Mouse (Mus musculus): ENCODE measurements around the gene Elmsan1.

The Elmsan1 gene

GRCm38 (mm10) chr12:84176126-84176769 is 42.4 kb downstream of the Elmsan1 start:
- no peak for DNase-seq (ENCODE audit: low read depth, low spot score)

- DNase-seq (ENCODE audit: low read depth, low spot score) = no peak
These were observed 43.0 kb downstream of the Elmsan1 start for GRCm38 (mm10) chr12:84175659-84176061.

GRCm38 (mm10) chr12:84174871-84175270 is 43.8 kb downstream of the Elmsan1 start:
- DNase-seq (ENCODE audit: low read depth, low spot score) = no peak

- DNase-seq (ENCODE audit: low read depth, low spot score) = no peak
These were observed 44.4 kb downstream of the Elmsan1 start for GRCm38 (mm10) chr12:84174190-84174811.

GRCm38 (mm10) chr12:84173309-84173915 is 45.3 kb downstream of the Elmsan1 start:
- no peak for DNase-seq (ENCODE audit: low read depth, low spot score)

- DNase-seq (ENCODE audit: low read depth, low spot score) = no peak
These were observed 45.8 kb downstream of the Elmsan1 start for GRCm38 (mm10) chr12:84172862-84173261.

GRCm38 (mm10) chr12:84172216-84172615 is 46.5 kb downstream of the Elmsan1 start:
- DNase-seq (ENCODE audit: low read depth, low spot score) = no peak

GRCm38 (mm10) chr12:84170610-84171009 is 48.1 kb downstream of the Elmsan1 start:
- no peak for DNase-seq (ENCODE audit: low read depth, low spot score)

- no peak for DNase-seq (ENCODE audit: low read depth, low spot score)
These were observed 52.9 kb downstream of the Elmsan1 start for GRCm38 (mm10) chr12:84165631-84166373.

- no peak for DNase-seq (ENCODE audit: low read depth, low spot score)
These were observed 55.0 kb downstream of the Elmsan1 start for GRCm38 (mm10) chr12:84163586-84164110.

- DNase-seq (ENCODE audit: low read depth, low spot score) = no peak
These were observed 55.5 kb downstream of the Elmsan1 start for GRCm38 (mm10) chr12:84163133-84163532.

- no peak for DNase-seq (ENCODE audit: low read depth, low spot score)
These were observed 56.9 kb downstream of the Elmsan1 start for GRCm38 (mm10) chr12:84161616-84162433.

GRCm38 (mm10) chr12:84161116-84161515 is 57.6 kb downstream of the Elmsan1 start:
- DNase-seq (ENCODE audit: low read depth, low spot score) = no peak

GRCm38 (mm10) chr12:84160491-84160890 is 58.2 kb downstream of the Elmsan1 start:
- no peak for DNase-seq (ENCODE audit: low read depth, low spot score)

- DNase-seq (ENCODE audit: low read depth, low spot score) = no peak
These were observed 60.5 kb downstream of the Elmsan1 start for GRCm38 (mm10) chr12:84158156-84158555.

GRCm38 (mm10) chr12:84156210-84156609 is 62.5 kb downstream of the Elmsan1 start:
- DNase-seq (ENCODE audit: low read depth, low spot score) = no peak

GRCm38 (mm10) chr12:84155523-84155871 is 63.2 kb downstream of the Elmsan1 start:
- no peak for DNase-seq (ENCODE audit: low read depth, low spot score)

GRCm38 (mm10) chr12:84154786-84155522 is 63.7 kb downstream of the Elmsan1 start:
- no peak for DNase-seq (ENCODE audit: low read depth, low spot score)

- no peak for DNase-seq (ENCODE audit: low read depth, low spot score)
These were observed 65.3 kb downstream of the Elmsan1 start for GRCm38 (mm10) chr12:84153414-84153813.

- no peak for DNase-seq (ENCODE audit: low read depth, low spot score)
These were observed 66.1 kb downstream of the Elmsan1 start for GRCm38 (mm10) chr12:84152352-84153190.

Data from brain, embryonic 18.5 days (tissue).